Mouse (Mus musculus) hindbrain, embryonic 15.5 days (tissue): Measurements from ENCODE around the gene Cux1. TPM values are rescaled to one million over a fixed set of nuclear protein-coding genes. Genes with fewer than 3 reads are reported as not detected.

Experiments
- ATAC-seq: fragments of 200-750 bp; cut with Nextera tagmentation; 2 replicates; pipeline ENCODE4 v1.8.0; 2017; ENCODE audit warnings: low read depth, moderate number of reproducible peaks, moderate TSS enrichment; ENCODE audit not compliant: low FRiP score
- H3K27ac ChIP-seq: fragments of 300-500 bp; sonication (generic); replicated peaks from 2 replicates; pipeline ENCODE4 v1.5.1; 2015; ENCODE audit warnings: mild to moderate bottlenecking, inconsistent platforms
- H3K27me3 ChIP-seq: fragments of 300-500 bp; sonication (generic); 2 replicates; pipeline ENCODE4 v1.6.1; 2015; ENCODE audit warnings: control low read depth, inconsistent platforms
- H3K36me3 ChIP-seq: fragments of 300-500 bp; sonication (generic); 2 replicates; pipeline ENCODE4 v1.6.1; 2015; ENCODE audit warnings: control low read depth, inconsistent platforms
- H3K4me1 ChIP-seq: fragments of 300-500 bp; sonication (generic); replicated peaks from 2 replicates; pipeline ENCODE4 v1.6.1; 2015; ENCODE audit warnings: control low read depth, inconsistent platforms
- H3K4me2 ChIP-seq: fragments of 300-500 bp; sonication (generic); 2 replicates; pipeline ENCODE4 v1.6.1; 2015; ENCODE audit warnings: moderate library complexity, mild to moderate bottlenecking, inconsistent platforms
- H3K4me3 ChIP-seq: fragments of 300-500 bp; sonication (generic); 2 replicates; pipeline ENCODE4 v1.5.1; 2015; ENCODE audit warnings: mild to moderate bottlenecking, inconsistent platforms
- H3K9ac ChIP-seq: fragments of 300-500 bp; sonication (generic); 2 replicates; pipeline ENCODE4 v1.6.1; 2015; ENCODE audit warnings: inconsistent platforms
- H3K9me3 ChIP-seq: fragments of 300-500 bp; sonication (generic); 2 replicates; pipeline ENCODE4 v1.6.1; 2016; ENCODE audit warnings: control low read depth, inconsistent platforms
- WGBS: fragments of 180-500 bp; shearing (Covaris S2); methylation state at CpG from one replicate; pipeline ENCODE4 v1.1.7; 2015; 5-methylcytosine and 5-hydroxymethylcytosine counted together
- polyA plus RNA-seq: library from polyadenylated mRNA; unstranded; fragments of >200 nt; fragmentation: Nextera tagmentation; extraction: Ambion mirVana; gene quantifications from 2 replicates; pipeline ENCODE4 v1.2.1, GENCODE M21; 2015

The Cux1 gene
- polyA plus RNA-seq, 1 experiment from 2014 or later = 106 TPM

DNA sequence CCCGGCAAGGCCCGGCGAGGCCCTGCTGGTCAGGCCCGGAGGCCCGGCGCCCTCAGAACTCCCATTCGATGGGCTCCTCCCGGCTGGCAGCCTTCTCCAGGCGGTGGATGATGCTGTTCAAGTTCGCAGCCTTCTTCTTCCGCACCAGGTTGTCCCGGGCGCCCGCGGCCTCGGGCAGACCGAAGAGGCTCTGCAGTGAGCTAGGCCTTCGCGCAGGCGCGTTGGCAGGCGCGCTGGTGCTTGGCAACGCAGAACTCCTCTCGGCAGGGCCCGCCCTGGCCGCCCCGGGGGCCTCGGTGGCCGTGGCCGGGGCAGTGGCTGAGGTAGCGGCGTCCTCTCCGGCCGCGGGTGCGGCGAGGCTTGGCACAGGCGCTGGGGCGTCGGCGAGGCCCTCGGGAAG is 292.6 kb downstream of the Cux1 start:
- Histone ChIP-seq H3K4me1 (0 out of 2 replicates have a peak, but pooled peaks cover 4% of the 10 kb centered on the region), H3K9me3 (no peaks in the 10 kb centered on the region), H3K27ac (no peak overlapping the region), H3K27me3 (no peaks in the 10 kb centered on the region), H3K9ac (no peak overlapping the region), H3K4me2 (no peak overlapping the region), H3K4me3 (no peak overlapping the region), H3K36me3 (peaks cover 63% of the 10 kb centered on the region)
- WGBS = 89% methylated on average over 42 of the region's 43 CpGs
- ATAC-seq = no peak

- H3K27me3 ChIP-seq = no peaks in the 10 kb centered on the region
- whole genome bisulfite sequencing = 82% methylated on average over 4 of the region's 4 CpGs
- H3K4me1 ChIP-seq = 0 out of 2 replicates have a peak, but pooled peaks cover 4% of the 10 kb centered on the region
- no peak overlapping the region for H3K27ac ChIP-seq
- H3K36me3 ChIP-seq = peaks cover 18% of the 10 kb centered on the region
- H3K9ac ChIP-seq = no peak overlapping the region
- no peak for ATAC-seq
- no peak overlapping the region for H3K4me3 ChIP-seq
- H3K4me2 ChIP-seq = no peak overlapping the region
- no peaks in the 10 kb centered on the region for H3K9me3 ChIP-seq
Observed at GRCm38 (mm10) chr5:136269937-136270336, 297.4 kb downstream of the Cux1 start.

DNA sequence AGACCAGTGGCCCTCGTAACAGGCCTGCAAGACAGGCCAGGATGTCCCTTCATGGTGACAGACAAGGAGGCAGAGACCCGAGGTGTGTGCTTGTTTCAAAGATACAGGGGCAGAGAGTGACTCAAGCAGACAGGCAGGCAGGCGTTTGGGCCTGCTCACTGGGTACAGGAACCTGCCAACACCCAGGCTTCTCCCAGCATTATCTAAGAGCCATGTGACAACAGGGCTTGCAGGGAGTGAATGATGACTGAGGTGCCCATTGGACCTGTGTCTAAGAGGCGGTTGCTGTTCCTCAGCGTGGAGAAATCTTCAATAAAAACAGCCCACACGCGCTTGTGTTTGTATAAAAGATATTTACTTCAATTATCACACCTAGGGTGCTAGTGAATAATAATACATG is 301.2 kb downstream of the Cux1 start:
- 76% methylated on average over 7 of the region's 7 CpGs for WGBS
- no peak for ATAC-seq
- no peaks in the 10 kb centered on the region for H3K9me3 ChIP-seq

GRCm38 (mm10) chr5:136263342-136263741 is 303.9 kb downstream of the Cux1 start:
- Histone ChIP-seq H3K27ac (no peak overlapping the region), H3K27me3 (no peaks in the 10 kb centered on the region), H3K9ac (no peak overlapping the region), H3K36me3 (no peaks in the 10 kb centered on the region), H3K4me1 (no peaks in the 10 kb centered on the region), H3K4me2 (no peak overlapping the region), H3K9me3 (no peaks in the 10 kb centered on the region), H3K4me3 (no peak overlapping the region)
- ATAC-seq = no peak
- WGBS = 84% methylated on average over 4 of the region's 4 CpGs

More for the DNA sequence above, 301.2 kb downstream of the Cux1 start:
- H3K4me3 ChIP-seq = no peak overlapping the region
- 0 out of 2 replicates have a peak, but pooled peaks cover 4% of the 10 kb centered on the region for H3K4me1 ChIP-seq
- H3K36me3 ChIP-seq = no peaks in the 10 kb centered on the region
- H3K27me3 ChIP-seq = no peaks in the 10 kb centered on the region
- no peak overlapping the region for H3K4me2 ChIP-seq
- no peak overlapping the region for H3K9ac ChIP-seq
- H3K27ac ChIP-seq = no peak overlapping the region

DNA sequence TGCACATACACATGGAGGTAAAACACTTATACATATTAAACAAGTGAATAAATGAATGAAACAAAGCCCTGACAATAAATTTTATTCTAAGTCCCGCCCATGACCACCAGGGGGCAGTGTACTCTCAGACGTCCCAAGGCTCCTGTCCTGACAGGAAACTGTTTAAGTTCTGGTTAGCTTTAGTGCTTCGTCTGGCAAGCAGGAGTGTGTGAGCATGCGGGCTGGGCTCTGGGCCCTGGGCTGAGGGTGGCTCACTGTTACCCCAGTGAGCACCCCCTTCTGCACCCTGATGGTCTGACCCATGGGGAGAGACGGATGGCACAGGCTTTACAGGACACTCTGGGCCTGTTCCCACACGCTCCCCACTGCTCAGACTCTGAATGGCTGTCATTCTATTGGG is 308.4 kb downstream of the Cux1 start:
- peak; percentile 58; the same call in 1 of the 2 replicates for ATAC-seq
- H3K4me3 ChIP-seq = no peak overlapping the region
- 40% methylated on average over 6 of the region's 6 CpGs for WGBS

DNA sequence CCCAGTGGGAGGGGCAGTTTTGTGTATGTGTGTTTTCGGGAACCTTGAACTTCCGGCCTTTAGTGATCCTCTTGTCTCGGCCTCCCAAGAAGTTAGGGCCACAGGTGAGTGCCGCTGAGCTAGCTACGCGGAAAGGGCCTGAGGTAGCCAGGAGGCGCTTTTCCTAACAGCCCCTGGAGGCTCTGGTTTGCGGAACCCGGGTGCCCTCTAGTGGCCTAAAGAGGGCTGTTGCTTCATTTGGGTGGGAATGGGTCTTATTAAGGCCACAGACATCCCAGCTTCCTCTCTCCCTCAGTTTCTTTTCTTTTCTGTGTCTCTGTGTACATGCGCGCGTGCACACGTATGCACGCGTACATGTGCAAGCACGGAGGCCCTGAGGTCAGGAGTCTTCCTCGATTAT is 314.4 kb downstream of the Cux1 start:
- H3K27ac ChIP-seq = no peak overlapping the region
- 16% methylated on average over 17 of the region's 17 CpGs for WGBS
- H3K4me3 ChIP-seq = no peak overlapping the region
- H3K4me2 ChIP-seq = no peak overlapping the region
- no peaks in the 10 kb centered on the region for H3K4me1 ChIP-seq
- peak; percentile 60; the same call in 1 of the 2 replicates for ATAC-seq
- H3K9me3 ChIP-seq = no peaks in the 10 kb centered on the region
- H3K36me3 ChIP-seq = no peaks in the 10 kb centered on the region
- no peak overlapping the region for H3K9ac ChIP-seq
- no peaks in the 10 kb centered on the region for H3K27me3 ChIP-seq

More for the DNA sequence above, 308.4 kb downstream of the Cux1 start:
- no peak overlapping the region for H3K9ac ChIP-seq
- H3K27ac ChIP-seq = no peak overlapping the region
- H3K36me3 ChIP-seq = no peaks in the 10 kb centered on the region
- H3K9me3 ChIP-seq = no peaks in the 10 kb centered on the region
- H3K27me3 ChIP-seq = no peaks in the 10 kb centered on the region
- no peaks in the 10 kb centered on the region for H3K4me1 ChIP-seq
- no peak overlapping the region for H3K4me2 ChIP-seq

DNA sequence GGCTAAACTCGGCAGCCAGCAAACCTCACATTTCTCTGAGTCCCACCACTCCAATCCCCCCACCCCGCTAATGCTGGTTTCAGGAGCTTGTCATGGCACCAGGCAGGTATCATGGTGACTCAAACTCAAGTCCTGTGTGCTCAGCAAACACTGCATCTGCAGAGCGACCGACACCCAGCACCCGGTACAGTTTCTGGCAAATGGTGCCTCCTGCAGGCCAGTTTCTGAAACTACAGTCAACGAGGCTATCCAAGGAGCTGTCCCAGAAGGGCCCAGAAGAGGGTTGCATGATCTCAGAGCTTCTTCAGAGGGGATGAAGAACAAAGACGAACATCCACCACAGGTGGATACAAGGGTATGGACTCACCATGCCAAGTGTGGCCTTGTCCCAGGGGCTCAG is 316.3 kb downstream of the Cux1 start:
- Histone ChIP-seq H3K4me1 (peaks cover 1% of the 10 kb centered on the region), H3K4me3 (no peak overlapping the region), H3K4me2 (no peak overlapping the region), H3K36me3 (no peaks in the 10 kb centered on the region), H3K9me3 (no peaks in the 10 kb centered on the region), H3K27ac (no peak overlapping the region), H3K27me3 (no peaks in the 10 kb centered on the region), H3K9ac (no peak overlapping the region)
- no peak for ATAC-seq
- WGBS = 57% methylated on average over 7 of the region's 7 CpGs

DNA sequence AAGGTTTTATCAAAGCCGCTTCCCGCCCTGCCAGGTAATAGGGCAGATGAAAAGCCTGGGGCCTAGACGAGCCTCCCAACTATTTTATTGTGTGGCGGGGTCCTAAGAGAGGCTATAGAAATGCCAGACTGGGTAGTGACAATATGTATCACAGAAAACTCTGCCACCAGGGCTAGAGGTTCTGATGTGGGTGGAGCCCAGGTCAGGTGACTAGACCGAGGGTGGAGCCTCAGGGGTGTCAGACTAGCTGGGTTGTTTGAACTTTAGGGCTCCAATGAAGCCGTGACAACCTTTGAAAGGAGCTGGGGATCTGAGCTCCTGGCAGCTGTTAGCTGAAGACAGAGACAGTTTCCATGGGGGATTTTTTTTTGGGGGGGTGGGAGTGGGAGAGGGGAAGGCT is 318.8 kb downstream of the Cux1 start:
- no peaks in the 10 kb centered on the region for H3K9me3 ChIP-seq
- no peak overlapping the region for H3K4me2 ChIP-seq
- no peaks in the 10 kb centered on the region for H3K27me3 ChIP-seq
- no peak overlapping the region for H3K27ac ChIP-seq
- H3K36me3 ChIP-seq = no peaks in the 10 kb centered on the region
- no peak overlapping the region for H3K9ac ChIP-seq
- no peak overlapping the region for H3K4me3 ChIP-seq
- WGBS = 67% methylated on average over 6 of the region's 6 CpGs
- no peak for ATAC-seq
- peaks cover 12% of the 10 kb centered on the region for H3K4me1 ChIP-seq

DNA sequence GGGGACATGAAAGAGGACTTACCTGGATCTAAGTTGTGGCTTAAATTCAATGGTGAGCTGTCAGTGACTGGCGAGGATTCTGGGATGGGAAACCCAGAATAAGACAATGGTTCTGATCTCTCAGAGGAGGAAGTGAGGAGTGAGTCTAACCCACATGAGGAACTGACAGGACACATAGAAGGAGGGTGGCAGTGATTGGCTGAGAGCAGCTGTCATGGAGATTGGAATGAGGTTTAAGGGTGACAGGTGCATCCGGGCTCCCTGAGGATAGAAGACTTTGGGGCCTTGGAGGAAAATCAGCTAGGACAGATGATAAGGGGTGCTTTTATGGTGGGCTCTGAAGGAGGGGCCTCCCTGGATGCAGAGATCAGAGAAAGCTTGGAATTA is 320.8 kb downstream of the Cux1 start, which contains the start of gene Sh2b2:
TSS of gene Sh2b2 (minus strand) at position 105 of the 387 bp plus-strand sequence.
- Histone ChIP-seq H3K27ac (peak within 1 kb of the TSS; percentile 87), H3K4me2 (peak within 1 kb of the TSS; percentile 82), H3K36me3 (no peaks in the 10 kb centered on the region), H3K9ac (peak within 1 kb of the TSS; percentile 57), H3K27me3 (no peaks in the 10 kb centered on the region), H3K9me3 (no peaks in the 10 kb centered on the region), H3K4me1 (peaks cover 29% of the 10 kb centered on the region), H3K4me3 (peak within 1 kb of the TSS; percentile 80)
- ATAC-seq = no peak
- WGBS = 84% methylated on average over 2 of the region's 2 CpGs

DNA sequence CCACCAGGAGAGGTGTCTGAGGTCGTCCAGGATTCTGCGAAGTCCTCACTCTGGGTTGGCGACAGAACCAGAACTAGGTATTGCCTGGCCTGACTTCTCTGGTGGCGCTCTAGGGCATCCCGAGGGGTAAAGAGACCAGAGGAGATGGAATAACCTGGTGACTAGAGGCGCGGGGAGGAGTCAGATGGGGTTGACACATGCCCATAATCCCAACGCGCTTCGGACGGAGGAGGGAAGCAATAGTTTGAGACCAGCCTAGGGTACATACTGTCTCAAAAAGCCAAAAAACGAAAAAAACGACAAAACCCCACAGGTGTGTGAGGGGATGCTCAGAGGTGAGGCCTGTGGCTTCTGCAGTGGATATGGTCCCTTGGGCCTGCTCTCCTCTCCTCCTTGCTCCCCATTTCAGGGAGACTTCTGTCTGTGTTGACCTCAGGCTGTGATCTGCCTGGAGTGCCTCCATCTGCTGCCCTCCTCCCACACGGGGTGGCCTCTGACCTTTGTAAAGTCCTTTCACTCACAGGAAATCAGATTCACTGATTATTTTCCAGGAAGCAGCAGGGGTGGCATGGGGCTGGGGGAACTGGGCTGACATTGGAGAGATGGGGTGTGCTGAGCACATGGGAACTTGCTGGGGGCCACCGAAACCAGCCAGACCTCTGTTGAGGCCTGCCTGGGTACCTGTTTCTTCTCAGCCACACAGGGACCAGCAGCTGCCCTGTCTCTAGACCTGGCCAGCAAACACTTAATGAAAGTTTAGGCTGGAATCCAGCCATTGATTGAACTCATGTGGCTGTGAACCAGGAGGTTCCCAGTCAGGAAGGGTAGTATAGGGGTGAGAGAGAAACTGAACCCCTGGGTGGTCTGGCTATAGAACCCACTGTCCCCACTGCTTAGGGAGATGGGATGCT is 321.5 kb downstream of the Cux1 start:
- ATAC-seq = no peak; the same call in none of the 2 replicates

GRCm38 (mm10) chr5:136244762-136245540 is 322.3 kb downstream of the Cux1 start:
- H3K27ac ChIP-seq = peak overlapping the region; percentile 87
- under 1% methylated on average over 48 of the region's 57 CpGs for WGBS

More for the DNA sequence above, 321.5 kb downstream of the Cux1 start:
- Histone ChIP-seq H3K36me3 (no peaks in the 10 kb centered on the region), H3K4me3 (peak overlapping the region; percentile 80), H3K4me1 (peaks cover 33% of the 10 kb centered on the region), H3K27me3 (no peaks in the 10 kb centered on the region), H3K9ac (peak overlapping the region; percentile 57), H3K4me2 (peak overlapping the region; percentile 82), H3K9me3 (no peaks in the 10 kb centered on the region), H3K27ac (peak overlapping the region; percentile 87)
- WGBS = 12% methylated on average over 15 of the region's 15 CpGs

More at GRCm38 (mm10) chr5:136244762-136245540, 322.3 kb downstream of the Cux1 start:
- H3K9ac ChIP-seq = peak overlapping the region; percentile 90
- ATAC-seq = peak; percentile 84
- H3K36me3 ChIP-seq = no peaks in the 10 kb centered on the region
- no peaks in the 10 kb centered on the region for H3K27me3 ChIP-seq
- peaks cover 33% of the 10 kb centered on the region for H3K4me1 ChIP-seq
- H3K4me3 ChIP-seq = peak overlapping the region; percentile 80
- no peaks in the 10 kb centered on the region for H3K9me3 ChIP-seq
- peak overlapping the region; percentile 82 for H3K4me2 ChIP-seq
